Mouse (Mus musculus): ENCODE measurements around the gene Exosc5.

GRCm38 (mm10) chr7:25674297-25674696 lies 15.3 kb downstream of the Exosc5 start:
- TF ChIP-seq CTCF (IDR thresholded peaks at IDR 0.05; ENCODE audit: low read depth, low read length), result no peak
- no peak; the same call in 1 of the 2 replicates for TF ChIP-seq POLR2AphosphoS5 (IDR thresholded peaks at IDR 0.05; ENCODE audit: insufficient replicate concordance, low read depth, low read length)

Data from G1E (cell line).